Mouse (Mus musculus) heart, postnatal 0 days (tissue): Measurements from ENCODE around the gene Rusc2.

Experiments
- CTCF ChIP-seq: IDR thresholded peaks from 2 replicates; pipeline ENCODE4 v1.5.1; 2016; ENCODE audit warnings: antibody characterized with exemption, control low read depth, low read depth
- EP300 ChIP-seq: IDR thresholded peaks from 2 replicates; pipeline ENCODE4 v1.6.1; 2016; ENCODE audit warnings: antibody characterized with exemption, low read depth

- no peak for TF ChIP-seq CTCF
- TF ChIP-seq EP300, result no peak
These were observed 81.3 kb downstream of the Rusc2 start for GRCm38 (mm10) chr4:43463102-43463501.
